9 mouse cellular contexts compared by ENCODE assay signal in genomic region chr2:30753219-30753618, GRCm38 (mm10). TPM values are rescaled to one million over a fixed set of nuclear protein-coding genes. Genes with fewer than 3 reads are reported as not detected.
A peak's percentile ranks its signal among the peaks of the same experiment; 100 is the strongest.
DNase-seq lines count a peak whose midpoint lies in the region; ATAC-seq and TF ChIP-seq lines count a peak whose summit lies in the region.
"Had no signal": no experiment of that assay in that cellular context is flagged by ENCODE, and none has a peak within 500 bp of the region (broad histone marks: within the 10 kb centered on the region; RNA-seq: fewer than 3 reads in every experiment).

No protein-coding gene starts in this region.

- 29% methylated on average over 17 of the region's 18 CpGs for WGBS in forebrain, embryonic 14.5 days
- WGBS in hindbrain, postnatal 0 days: 26% methylated on average over 18 of the region's 18 CpGs
- 40% methylated on average over 18 of the region's 18 CpGs for WGBS in liver, embryonic 13.5 days (ENCODE audit: insufficient replicate concordance)

- H3K27me3 ChIP-seq in Patski: no peaks in the 10 kb centered on the region
- H3K27me3 ChIP-seq in forebrain, embryonic 14.5 days (replicated peaks; ENCODE audit: control insufficient read depth, insufficient read depth, low read length): no peaks in the 10 kb centered on the region
- no peaks in the 10 kb centered on the region for H3K27me3 ChIP-seq in hindbrain, postnatal 0 days (ENCODE audit: insufficient read depth, low read length)
- 0 out of 2 replicates have a peak, but pooled peaks cover 5% of the 10 kb centered on the region for H3K27me3 ChIP-seq in liver, embryonic 13.5 days

- no peak for TF ChIP-seq CTCF in Patski (IDR thresholded peaks at IDR 0.05)
- no peak; the same call in 1 of the 2 replicates for TF ChIP-seq CTCF in hindbrain, postnatal 0 days (IDR thresholded peaks at IDR 0.05; ENCODE audit: low read depth)

- CTCF ChIA-PET in Patski (lab: Charles Lee): interaction anchor here (0.7 to 1.0 kb wide), 2 partner anchors 36 to 313 kb away, joined by 3 read pairs; no protein-coding TSS in a partner anchor

- no peaks in the 10 kb centered on the region for H3K4me1 ChIP-seq in forebrain, embryonic 14.5 days (ENCODE audit: control insufficient read depth, insufficient read depth, low read length)
- H3K4me1 ChIP-seq in hindbrain, postnatal 0 days (ENCODE audit: insufficient read depth, low read length): peaks cover 4% of the 10 kb centered on the region
- peaks cover 11% of the 10 kb centered on the region for H3K4me1 ChIP-seq in liver, embryonic 13.5 days (replicated peaks)

- no peak overlapping the region for H3K27ac ChIP-seq in forebrain, embryonic 14.5 days (ENCODE audit: low read depth, low read length)
- H3K27ac ChIP-seq in hindbrain, postnatal 0 days: peak overlapping the region; percentile 41; the same call in 1 of the 2 replicates
- no peak overlapping the region for H3K27ac ChIP-seq in liver, embryonic 13.5 days

- H3K36me3 ChIP-seq in forebrain, embryonic 14.5 days (ENCODE audit: control insufficient read depth, insufficient read depth, low read length): no peaks in the 10 kb centered on the region
- no peaks in the 10 kb centered on the region for H3K36me3 ChIP-seq in hindbrain, postnatal 0 days (ENCODE audit: insufficient read depth, low read length)
- no peaks in the 10 kb centered on the region for H3K36me3 ChIP-seq in liver, embryonic 13.5 days

- H3K9ac ChIP-seq in forebrain, embryonic 14.5 days (ENCODE audit: low read length): peak overlapping the region; percentile 29; the same call in 1 of the 2 replicates
- no peak overlapping the region; the same call in 1 of the 2 replicates for H3K9ac ChIP-seq in hindbrain, postnatal 0 days (replicated peaks; ENCODE audit: low read length)
- H3K9ac ChIP-seq in liver, embryonic 13.5 days: no peak overlapping the region

- H3K4me3 ChIP-seq in forebrain, embryonic 14.5 days (ENCODE audit: low read depth, low read length): no peak overlapping the region
- H3K4me3 ChIP-seq in hindbrain, postnatal 0 days (ENCODE audit: low read length): no peak overlapping the region
- no peak overlapping the region for H3K4me3 ChIP-seq in liver, embryonic 13.5 days (replicated peaks)

- peak; percentile 73 for ATAC-seq in Patski
- ATAC-seq in forebrain, embryonic 14.5 days: no peak; the same call in 1 of the 2 replicates
- peak; percentile 17; the same call in 1 of the 2 replicates for ATAC-seq in hindbrain, postnatal 0 days
- no peak for ATAC-seq in liver, embryonic 13.5 days (ENCODE audit: low read depth)

- POLR2A ChIA-PET in Patski (lab: Charles Lee): interaction anchor here (0.8 to 1.9 kb wide), 6 partner anchors 9 to 314 kb away, joined by 3 to 6 read pairs (median 4); no protein-coding TSS in a partner anchor

- DNase-seq in 3134 (ENCODE audit: extremely low read depth, insufficient read length, low spot score) (peak; percentile 92), Patski (ENCODE audit: low read depth, low spot score) (peak; percentile 50)
- no peak for DNase-seq in forebrain, embryonic 14.5 days (ENCODE audit: low spot score)
- peak; percentile 33 for DNase-seq in hindbrain, postnatal 0 days (ENCODE audit: low spot score)
- DNase-seq in liver, embryonic 13.5 days: no peak
- peak; percentile 65 for DNase-seq in urinary bladder, postnatal 25 days (ENCODE audit: low spot score)
- no peak for DNase-seq in layer of hippocampus, postnatal 25 days (ENCODE audit: extremely low spot score in 1 of 2, low spot score in 1 of 2)
- no peak for DNase-seq in spleen, postnatal 36 days (ENCODE audit: low spot score in 2 of 2)

- in situ Hi-C loops in Patski (cut with MboI; ENCODE audit: low pct_unique_long_range_greater_than_20kb): no loop called here

- no peak overlapping the region for H3K4me2 ChIP-seq in forebrain, embryonic 14.5 days (ENCODE audit: low read length)
- H3K4me2 ChIP-seq in hindbrain, postnatal 0 days (ENCODE audit: low read depth, low read length): no peak overlapping the region
- H3K4me2 ChIP-seq in liver, embryonic 13.5 days: 0 out of 2 replicates have a peak overlapping the region, but pooled peaks have one; percentile 4

- peaks cover 5% of the 10 kb centered on the region; the same call in 1 of the 2 replicates for H3K9me3 ChIP-seq in forebrain, embryonic 14.5 days (replicated peaks; ENCODE audit: control insufficient read depth, low read length)
- H3K9me3 ChIP-seq in hindbrain, postnatal 0 days (ENCODE audit: low read length): no peaks in the 10 kb centered on the region
- H3K9me3 ChIP-seq in liver, embryonic 13.5 days (replicated peaks): 0 out of 2 replicates have a peak, but pooled peaks cover 7% of the 10 kb centered on the region

RNA-seq across cellular contexts. Expression of gene 1700001O22Rik, which starts 50.2 kb away (rescaled TPM):
- 9.9 TPM for polyA plus RNA-seq in Patski (2021)
- 2.4 and 2.7 TPM in 2 replicates for polyA plus RNA-seq in forebrain, embryonic 14.5 days (2014; fragmentation: Nextera tagmentation; extraction: Ambion mirVana)
- 0.75 and 2.4 TPM in 2 replicates for total RNA-seq in hindbrain, postnatal 0 days (2014; rRNA removed)
- 1.8 and 2.6 TPM in 2 replicates for polyA plus RNA-seq in hindbrain, postnatal 0 days (2015; fragmentation: Nextera tagmentation; extraction: Ambion mirVana)
- 0.10 and 0.17 TPM in 2 replicates for polyA plus RNA-seq in liver, embryonic 13.5 days (2015; fragmentation: Nextera tagmentation; extraction: Ambion mirVana)
- 1 to 10 TPM; 4.0 to 5.5 TPM for total RNA-seq in layer of hippocampus, postnatal 25 days (2021)
- total RNA-seq: liver, adult 2 months had no signal
- polyA plus RNA-seq: liver, adult 2 months had no signal

RNA-seq across cellular contexts. Expression of gene Ntmt1, which starts 54.4 kb away (rescaled TPM):
- polyA plus RNA-seq in Patski (2021): 52.7 TPM
- polyA plus RNA-seq in forebrain, embryonic 14.5 days (2014; fragmentation: Nextera tagmentation; extraction: Ambion mirVana): 128 and 139 TPM in 2 replicates
- total RNA-seq in hindbrain, postnatal 0 days (2014; rRNA removed): 79.5 and 96.3 TPM in 2 replicates
- polyA plus RNA-seq in hindbrain, postnatal 0 days (2015; fragmentation: Nextera tagmentation; extraction: Ambion mirVana): 95.9 and 99.6 TPM in 2 replicates
- 35.5 and 36.3 TPM in 2 replicates for polyA plus RNA-seq in liver, embryonic 13.5 days (2015; fragmentation: Nextera tagmentation; extraction: Ambion mirVana)
- 10 to 100 TPM; 34.8 to 35.2 TPM for total RNA-seq in layer of hippocampus, postnatal 25 days (2021)

Comparison
In these comparisons a context has a peak if more than half of its experiments do, and no peak if none do; other contexts are left out.
1. DNase-seq: peak in 3134 (single experiment), Patski (single experiment), hindbrain, postnatal 0 days (single experiment) and urinary bladder, postnatal 25 days (single experiment); none in forebrain, embryonic 14.5 days (single experiment), liver, embryonic 13.5 days (single experiment), layer of hippocampus, postnatal 25 days (0 of 2) and spleen, postnatal 36 days (0 of 2).
2. ATAC-seq: peak in Patski (single experiment) and hindbrain, postnatal 0 days (single experiment); none in forebrain, embryonic 14.5 days (single experiment) and liver, embryonic 13.5 days (single experiment).